Mouse (Mus musculus) C2C12 (cell line): ENCODE results near the gene Dlgap3.

Experiments used
- CTCF ChIP-seq: IDR thresholded peaks from one replicate; pipeline ENCODE4 v1.5.1; 2011; ENCODE audit not compliant: control insufficient read depth, insufficient read depth, insufficient read length
- MAX ChIP-seq: IDR thresholded peaks from one replicate; pipeline ENCODE4 v1.6.1; 2011; ENCODE audit warnings: mild to moderate bottlenecking, control low read depth
- MYOG ChIP-seq: IDR thresholded peaks from one replicate; pipeline ENCODE4 v1.6.1; 2011; ENCODE audit not compliant: control insufficient read depth, insufficient read length; ENCODE audit errors: extremely low read depth

GRCm38 (mm10) chr4:127163926-127164325 is 5.1 kb upstream of the Dlgap3 start:
- TF ChIP-seq CTCF (no peak), MAX (no peak), MYOG (no peak)
